Comparison of ENCODE assay signal across 12 mouse cellular contexts in genomic region chr3:127749266-127749665, GRCm38 (mm10). TPM values are rescaled to one million over a fixed set of nuclear protein-coding genes. Genes with fewer than 3 reads are reported as not detected.
A peak's percentile ranks its signal among the peaks of the same experiment; 100 is the strongest.
DNase-seq lines count a peak whose midpoint lies in the region; ATAC-seq lines count a peak whose summit lies in the region.
"Had no signal": no experiment of that assay in that cellular context is flagged by ENCODE, and none has a peak within 500 bp of the region (broad histone marks: within the 10 kb centered on the region; RNA-seq: fewer than 3 reads in every experiment).

No protein-coding gene starts in this region.

- no peaks in the 10 kb centered on the region for H3K36me3 ChIP-seq in heart, embryonic 16.5 days (ENCODE audit: control insufficient read depth, insufficient read depth)
- no peaks in the 10 kb centered on the region for H3K36me3 ChIP-seq in embryonic facial prominence, embryonic 13.5 days
- H3K36me3 ChIP-seq in hindbrain, embryonic 16.5 days (ENCODE audit: control insufficient read depth, insufficient read depth, low read length) = no peaks in the 10 kb centered on the region
- no peaks in the 10 kb centered on the region for H3K36me3 ChIP-seq in neural tube, embryonic 11.5 days (ENCODE audit: control insufficient read depth, insufficient read depth, low read length)

- no peak for ATAC-seq in heart, embryonic 16.5 days (replicated peaks; ENCODE audit: extremely low read depth, insufficient read depth, low FRiP score)
- no peak for ATAC-seq in embryonic facial prominence, embryonic 13.5 days (ENCODE audit: insufficient number of reproducible peaks, insufficient read depth, low FRiP score, low TSS enrichment, low read depth)
- peak; percentile 34 for ATAC-seq in hindbrain, embryonic 16.5 days
- peak; percentile 68; the same call in 1 of the 2 replicates for ATAC-seq in neural tube, embryonic 11.5 days (ENCODE audit: insufficient read depth, low FRiP score, low TSS enrichment)

- no peak overlapping the region for H3K9ac ChIP-seq in heart, embryonic 16.5 days (ENCODE audit: low read length)
- no peak overlapping the region for H3K9ac ChIP-seq in embryonic facial prominence, embryonic 13.5 days
- H3K9ac ChIP-seq in hindbrain, embryonic 16.5 days (ENCODE audit: low read depth, low read length) = peak overlapping the region; percentile 36
- peak overlapping the region; percentile 16; the same call in 1 of the 2 replicates for H3K9ac ChIP-seq in neural tube, embryonic 11.5 days (ENCODE audit: low read length)
- H3K9ac ChIP-seq: liver, embryonic 14.5 days had no signal

- no peak for DNase-seq in heart, postnatal 10 days
- peak; percentile 65 for DNase-seq in neural tube, embryonic 11.5 days (ENCODE audit: low spot score)
- no peak for DNase-seq in urinary bladder, postnatal 4 days (ENCODE audit: low spot score in 2 of 2)
- no peak for DNase-seq in kidney, adult 9 months
- DNase-seq in ovary, postnatal 10 days (ENCODE audit: low spot score) = no peak
- DNase-seq: cerebellum, adult 9-11 months; gastrocnemius, postnatal 25 days; thymus, postnatal 14 days had no signal

- H3K27ac ChIP-seq in heart, embryonic 16.5 days (ENCODE audit: low read length) = no peak overlapping the region
- H3K27ac ChIP-seq in embryonic facial prominence, embryonic 13.5 days = no peak overlapping the region
- H3K27ac ChIP-seq in hindbrain, embryonic 16.5 days (ENCODE audit: low read depth, low read length) = peak overlapping the region; percentile 10; the same call in 1 of the 2 replicates
- peak overlapping the region; percentile 58 for H3K27ac ChIP-seq in neural tube, embryonic 11.5 days (ENCODE audit: low read depth, low read length)
- H3K27ac ChIP-seq: liver, embryonic 14.5 days had no signal

- no peaks in the 10 kb centered on the region for H3K9me3 ChIP-seq in heart, embryonic 16.5 days (replicated peaks; ENCODE audit: control insufficient read depth, low read length)
- 0 out of 2 replicates have a peak, but pooled peaks cover 4% of the 10 kb centered on the region for H3K9me3 ChIP-seq in embryonic facial prominence, embryonic 13.5 days
- no peaks in the 10 kb centered on the region for H3K9me3 ChIP-seq in hindbrain, embryonic 16.5 days (ENCODE audit: control insufficient read depth, low read length)
- H3K9me3 ChIP-seq in neural tube, embryonic 11.5 days (ENCODE audit: control insufficient read depth, low read length) = no peaks in the 10 kb centered on the region

- no peak overlapping the region for H3K4me3 ChIP-seq in heart, embryonic 16.5 days (ENCODE audit: low read length)
- H3K4me3 ChIP-seq in embryonic facial prominence, embryonic 13.5 days = peak overlapping the region; percentile 17
- H3K4me3 ChIP-seq in hindbrain, embryonic 16.5 days (ENCODE audit: low read length) = peak overlapping the region; percentile 30
- no peak overlapping the region for H3K4me3 ChIP-seq in neural tube, embryonic 11.5 days (ENCODE audit: low read depth, low read length)

- intact Hi-C loops in heart, postnatal 10 days (cut with DNase I) = no loop called here

- peak overlapping the region; percentile 41 for H3K4me2 ChIP-seq in heart, embryonic 16.5 days (ENCODE audit: low read depth, low read length)
- H3K4me2 ChIP-seq in embryonic facial prominence, embryonic 13.5 days = peak overlapping the region; percentile 49
- H3K4me2 ChIP-seq in hindbrain, embryonic 16.5 days (ENCODE audit: low read length) = peak overlapping the region; percentile 59
- peak overlapping the region; percentile 41 for H3K4me2 ChIP-seq in neural tube, embryonic 11.5 days (ENCODE audit: low read depth)

- H3K4me1 ChIP-seq in heart, embryonic 16.5 days (ENCODE audit: control insufficient read depth, insufficient read depth, low read length) = no peaks in the 10 kb centered on the region
- H3K4me1 ChIP-seq in embryonic facial prominence, embryonic 13.5 days = peaks cover 30% of the 10 kb centered on the region
- H3K4me1 ChIP-seq in hindbrain, embryonic 16.5 days (ENCODE audit: control insufficient read depth, insufficient read depth, low read depth, low read length) = peaks cover 16% of the 10 kb centered on the region
- H3K4me1 ChIP-seq in neural tube, embryonic 11.5 days (ENCODE audit: control insufficient read depth, insufficient read depth, low read length) = peaks cover 17% of the 10 kb centered on the region

- H3K27me3 ChIP-seq in heart, embryonic 16.5 days (ENCODE audit: control insufficient read depth, insufficient read depth, low read length) = peaks cover 17% of the 10 kb centered on the region
- H3K27me3 ChIP-seq in embryonic facial prominence, embryonic 13.5 days = peaks cover 67% of the 10 kb centered on the region
- H3K27me3 ChIP-seq in hindbrain, embryonic 16.5 days (replicated peaks; ENCODE audit: control insufficient read depth, insufficient read depth, low read length) = peaks cover 12% of the 10 kb centered on the region; the same call in 1 of the 2 replicates
- peaks cover 15% of the 10 kb centered on the region for H3K27me3 ChIP-seq in neural tube, embryonic 11.5 days (ENCODE audit: control insufficient read depth, insufficient read depth, low read length)

- 33% methylated on average over 9 of the region's 9 CpGs for WGBS in heart, embryonic 16.5 days
- WGBS in embryonic facial prominence, embryonic 13.5 days = 11% methylated on average over 9 of the region's 9 CpGs
- 7% methylated on average over 9 of the region's 9 CpGs for WGBS in hindbrain, embryonic 16.5 days
- 9% methylated on average over 9 of the region's 9 CpGs for WGBS in neural tube, embryonic 11.5 days

RNA-seq across cellular contexts. Expression of gene Alpk1, which starts 31.1 kb away (rescaled TPM):
- polyA plus RNA-seq in heart, embryonic 16.5 days (2015; fragmentation: Nextera tagmentation; extraction: Ambion mirVana) = 0.92 and 1.2 TPM in 2 replicates
- 1 to 10 TPM; 5.1 to 5.5 TPM for total RNA-seq in heart, postnatal 10 days (2021)
- polyA plus RNA-seq in embryonic facial prominence, embryonic 13.5 days (2015; fragmentation: Nextera tagmentation; extraction: Ambion mirVana) = 2.3 and 3.0 TPM in 2 replicates
- 0.46 and 0.72 TPM in 2 replicates for polyA plus RNA-seq in hindbrain, embryonic 16.5 days (2015; fragmentation: Nextera tagmentation; extraction: Ambion mirVana)
- polyA plus RNA-seq in neural tube, embryonic 11.5 days (2014; fragmentation: Nextera tagmentation; extraction: Ambion mirVana) = 0.64 and 0.74 TPM in 2 replicates

RNA-seq across cellular contexts. Expression of gene Tifa, which starts 40.3 kb away (rescaled TPM):
- polyA plus RNA-seq in heart, embryonic 16.5 days (2015; fragmentation: Nextera tagmentation; extraction: Ambion mirVana) = 3.1 and 4.0 TPM in 2 replicates
- 1 to 10 TPM; 3.1 to 3.5 TPM for total RNA-seq in heart, postnatal 10 days (2021)
- 2.4 and 3.7 TPM in 2 replicates for polyA plus RNA-seq in embryonic facial prominence, embryonic 13.5 days (2015; fragmentation: Nextera tagmentation; extraction: Ambion mirVana)
- 2.8 and 3.8 TPM in 2 replicates for polyA plus RNA-seq in hindbrain, embryonic 16.5 days (2015; fragmentation: Nextera tagmentation; extraction: Ambion mirVana)
- 2.4 TPM in 2 replicates for polyA plus RNA-seq in neural tube, embryonic 11.5 days (2014; fragmentation: Nextera tagmentation; extraction: Ambion mirVana)

Comparison
In these comparisons a context has a peak if more than half of its experiments do, and no peak if none do; other contexts are left out.
1. ATAC-seq: peak in hindbrain, embryonic 16.5 days (single experiment) and neural tube, embryonic 11.5 days (single experiment); none in heart, embryonic 16.5 days (single experiment) and embryonic facial prominence, embryonic 13.5 days (single experiment).
2. H3K27ac ChIP-seq: peak in hindbrain, embryonic 16.5 days (single experiment) and neural tube, embryonic 11.5 days (single experiment); none in heart, embryonic 16.5 days (single experiment) and embryonic facial prominence, embryonic 13.5 days (single experiment).
3. H3K4me3 ChIP-seq: peak in embryonic facial prominence, embryonic 13.5 days (single experiment) and hindbrain, embryonic 16.5 days (single experiment); none in heart, embryonic 16.5 days (single experiment) and neural tube, embryonic 11.5 days (single experiment).
4. H3K9ac ChIP-seq: peak in hindbrain, embryonic 16.5 days (single experiment) and neural tube, embryonic 11.5 days (single experiment); none in heart, embryonic 16.5 days (single experiment) and embryonic facial prominence, embryonic 13.5 days (single experiment).
5. Peak in every context shown above with its lines, with median percentiles within 50 percentile points of each other: H3K4me2 ChIP-seq.